11 mouse cellular contexts compared by ENCODE assay signal in genomic region chr1:183049295-183049694, GRCm38 (mm10).
A peak's percentile ranks its signal among the peaks of the same experiment; 100 is the strongest.
DNase-seq lines count a peak whose midpoint lies in the region; ATAC-seq and TF ChIP-seq lines count a peak whose summit lies in the region.
"Had no signal": no experiment of that assay in that cellular context is flagged by ENCODE, and none has a peak within 500 bp of the region (broad histone marks: within the 10 kb centered on the region; RNA-seq: fewer than 3 reads in every experiment).

No protein-coding gene starts in this region.

- no peak overlapping the region for H3K4me3 ChIP-seq in embryonic facial prominence, embryonic 11.5 days (ENCODE audit: low read depth, low read length)
- no peak overlapping the region for H3K4me3 ChIP-seq in embryonic facial prominence, embryonic 10.5 days
- no peak overlapping the region for H3K4me3 ChIP-seq in lung, embryonic 15.5 days
- H3K4me3 ChIP-seq in heart, embryonic 16.5 days (ENCODE audit: low read length), result no peak overlapping the region
- no peak overlapping the region for H3K4me3 ChIP-seq in stomach, postnatal 0 days (ENCODE audit: low read depth, low read length)

- 49% methylated on average over 6 of the region's 6 CpGs for WGBS in embryonic facial prominence, embryonic 11.5 days
- WGBS in embryonic facial prominence, embryonic 10.5 days, result 77% methylated on average over 6 of the region's 6 CpGs
- WGBS in lung, embryonic 15.5 days, result 58% methylated on average over 6 of the region's 6 CpGs
- 65% methylated on average over 6 of the region's 6 CpGs for WGBS in heart, embryonic 16.5 days
- WGBS in stomach, postnatal 0 days, result 66% methylated on average over 6 of the region's 6 CpGs

- no peaks in the 10 kb centered on the region for H3K4me1 ChIP-seq in embryonic facial prominence, embryonic 11.5 days (ENCODE audit: control insufficient read depth, insufficient read depth, low read length)
- H3K4me1 ChIP-seq in embryonic facial prominence, embryonic 10.5 days, result peaks cover 25% of the 10 kb centered on the region
- H3K4me1 ChIP-seq in lung, embryonic 15.5 days, result peaks cover 26% of the 10 kb centered on the region
- peaks cover 19% of the 10 kb centered on the region for H3K4me1 ChIP-seq in heart, embryonic 16.5 days (ENCODE audit: control insufficient read depth, insufficient read depth, low read length)
- H3K4me1 ChIP-seq in stomach, postnatal 0 days (replicated peaks; ENCODE audit: control insufficient read depth, insufficient read depth), result 0 out of 2 replicates have a peak, but pooled peaks cover 6% of the 10 kb centered on the region

- H3K36me3 ChIP-seq in embryonic facial prominence, embryonic 11.5 days (replicated peaks; ENCODE audit: control insufficient read depth, insufficient read depth, low read depth, low read length), result no peaks in the 10 kb centered on the region
- H3K36me3 ChIP-seq in embryonic facial prominence, embryonic 10.5 days (replicated peaks), result no peaks in the 10 kb centered on the region
- H3K36me3 ChIP-seq in lung, embryonic 15.5 days, result no peaks in the 10 kb centered on the region
- no peaks in the 10 kb centered on the region for H3K36me3 ChIP-seq in heart, embryonic 16.5 days (ENCODE audit: control insufficient read depth, insufficient read depth)
- no peaks in the 10 kb centered on the region for H3K36me3 ChIP-seq in stomach, postnatal 0 days (ENCODE audit: control insufficient read depth, insufficient read depth, low read length)

- no peaks in the 10 kb centered on the region for H3K27me3 ChIP-seq in embryonic facial prominence, embryonic 11.5 days (ENCODE audit: control insufficient read depth, insufficient read depth, low read length)
- peaks cover 27% of the 10 kb centered on the region for H3K27me3 ChIP-seq in embryonic facial prominence, embryonic 10.5 days (replicated peaks; ENCODE audit: low read depth, poor library complexity, severe bottlenecking)
- peaks cover 22% of the 10 kb centered on the region for H3K27me3 ChIP-seq in lung, embryonic 15.5 days
- no peaks in the 10 kb centered on the region for H3K27me3 ChIP-seq in heart, embryonic 16.5 days (ENCODE audit: control insufficient read depth, insufficient read depth, low read length)
- H3K27me3 ChIP-seq in stomach, postnatal 0 days (ENCODE audit: control insufficient read depth, insufficient read depth, low read length), result no peaks in the 10 kb centered on the region

- no peak for TF ChIP-seq EP300 in stomach, postnatal 0 days (optimal IDR thresholded peaks at IDR 0.05)

- no peaks in the 10 kb centered on the region for H3K9me3 ChIP-seq in embryonic facial prominence, embryonic 11.5 days (replicated peaks; ENCODE audit: control insufficient read depth, low read length)
- H3K9me3 ChIP-seq in embryonic facial prominence, embryonic 10.5 days, result no peaks in the 10 kb centered on the region
- H3K9me3 ChIP-seq in lung, embryonic 15.5 days, result no peaks in the 10 kb centered on the region
- H3K9me3 ChIP-seq in heart, embryonic 16.5 days (replicated peaks; ENCODE audit: control insufficient read depth, low read length), result peaks cover 13% of the 10 kb centered on the region; the same call in 1 of the 2 replicates
- H3K9me3 ChIP-seq in stomach, postnatal 0 days (ENCODE audit: control insufficient read depth, low read length), result peaks cover 4% of the 10 kb centered on the region; the same call in 1 of the 2 replicates

- H3K27ac ChIP-seq in embryonic facial prominence, embryonic 11.5 days (replicated peaks; ENCODE audit: low read depth, low read length), result no peak overlapping the region
- no peak overlapping the region for H3K27ac ChIP-seq in embryonic facial prominence, embryonic 10.5 days (replicated peaks)
- H3K27ac ChIP-seq in lung, embryonic 15.5 days, result no peak overlapping the region
- H3K27ac ChIP-seq in heart, embryonic 16.5 days (ENCODE audit: low read length), result no peak overlapping the region
- H3K27ac ChIP-seq in stomach, postnatal 0 days (replicated peaks), result no peak overlapping the region

- no peak for TF ChIP-seq CTCF in stomach, postnatal 0 days (IDR thresholded peaks at IDR 0.05; ENCODE audit: low read depth)

- DNase-seq in embryonic facial prominence, embryonic 11.5 days (ENCODE audit: low spot score), result peak; percentile 71
- DNase-seq in embryonic facial prominence, embryonic 10.5 days (ENCODE audit: low spot score), result no peak
- no peak for DNase-seq in lung, adult 18-20 months
- peak; percentile 31 for DNase-seq in mesoderm, embryonic 11.5 days (ENCODE audit: low read depth, low spot score)
- DNase-seq in urinary bladder, adult 2 months (ENCODE audit: low spot score), result no peak
- DNase-seq in stomach, postnatal 0 days (ENCODE audit: low spot score), result no peak
- DNase-seq: cerebellum, adult 11 months; kidney, adult 18-20 months; layer of hippocampus, postnatal 36 days had no signal

- no peak overlapping the region for H3K9ac ChIP-seq in embryonic facial prominence, embryonic 11.5 days (replicated peaks; ENCODE audit: low read length)
- no peak overlapping the region for H3K9ac ChIP-seq in lung, embryonic 15.5 days
- no peak overlapping the region for H3K9ac ChIP-seq in heart, embryonic 16.5 days (ENCODE audit: low read length)
- H3K9ac ChIP-seq in stomach, postnatal 0 days (ENCODE audit: low read length), result no peak overlapping the region

- no peak; the same call in 1 of the 2 replicates for ATAC-seq in embryonic facial prominence, embryonic 11.5 days (replicated peaks; ENCODE audit: insufficient number of reproducible peaks, low FRiP score, low TSS enrichment, low read depth)
- ATAC-seq in lung, embryonic 15.5 days (ENCODE audit: borderline replicate concordance, extremely low read depth, low FRiP score, low TSS enrichment), result peak; percentile 12; the same call in 1 of the 2 replicates
- ATAC-seq in heart, embryonic 16.5 days (replicated peaks; ENCODE audit: extremely low read depth, insufficient read depth, low FRiP score), result peak; percentile 47
- no peak for ATAC-seq in stomach, postnatal 0 days (ENCODE audit: low FRiP score, low TSS enrichment)

- H3K4me2 ChIP-seq in embryonic facial prominence, embryonic 11.5 days (ENCODE audit: low read depth, low read length), result no peak overlapping the region
- no peak overlapping the region for H3K4me2 ChIP-seq in lung, embryonic 15.5 days
- H3K4me2 ChIP-seq in heart, embryonic 16.5 days (ENCODE audit: low read depth, low read length), result no peak overlapping the region
- H3K4me2 ChIP-seq in stomach, postnatal 0 days (replicated peaks; ENCODE audit: low read depth), result no peak overlapping the region

Comparison
In these comparisons a context has a peak if more than half of its experiments do, and no peak if none do; other contexts are left out.
1. DNase-seq: peak in embryonic facial prominence, embryonic 11.5 days (single experiment) and mesoderm, embryonic 11.5 days (single experiment); none in embryonic facial prominence, embryonic 10.5 days (single experiment), lung, adult 18-20 months (0 of 2), urinary bladder, adult 2 months (single experiment) and stomach, postnatal 0 days (single experiment).
2. ATAC-seq: peak in lung, embryonic 15.5 days (single experiment) and heart, embryonic 16.5 days (single experiment); none in embryonic facial prominence, embryonic 11.5 days (single experiment) and stomach, postnatal 0 days (single experiment).